Mouse (Mus musculus) cerebellum, postnatal 10 days (tissue): Measurements from ENCODE around the gene Fgf9.

Source experiments
- DNase-seq, 2 experiments: peaks; one replicate each; pipeline ENCODE4 v3.0.0; 2021; ENCODE audit warnings: mixed read lengths in 2 of 2

Gene Fgf9

DNA sequence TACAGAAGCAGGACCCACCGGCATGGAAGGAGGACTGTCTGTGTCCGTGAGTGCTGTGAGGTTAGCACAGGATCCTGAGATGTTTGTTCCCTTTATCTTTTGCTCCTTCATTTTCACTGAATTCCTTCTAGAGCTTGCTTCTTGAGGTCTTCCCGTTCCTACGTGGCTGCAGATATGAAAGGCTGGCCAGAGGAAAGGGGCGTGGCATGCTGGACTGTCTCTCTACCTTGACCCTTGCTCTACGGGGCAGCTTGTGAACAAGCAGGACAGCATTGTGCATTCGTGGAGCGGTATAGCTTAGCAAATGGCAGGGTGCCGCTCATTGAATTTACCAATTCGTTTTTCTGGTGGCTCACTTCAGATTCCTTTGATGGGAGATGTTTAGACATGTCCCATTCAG, 21.0 kb downstream of the Fgf9 start:
- no peak for DNase-seq

DNA sequence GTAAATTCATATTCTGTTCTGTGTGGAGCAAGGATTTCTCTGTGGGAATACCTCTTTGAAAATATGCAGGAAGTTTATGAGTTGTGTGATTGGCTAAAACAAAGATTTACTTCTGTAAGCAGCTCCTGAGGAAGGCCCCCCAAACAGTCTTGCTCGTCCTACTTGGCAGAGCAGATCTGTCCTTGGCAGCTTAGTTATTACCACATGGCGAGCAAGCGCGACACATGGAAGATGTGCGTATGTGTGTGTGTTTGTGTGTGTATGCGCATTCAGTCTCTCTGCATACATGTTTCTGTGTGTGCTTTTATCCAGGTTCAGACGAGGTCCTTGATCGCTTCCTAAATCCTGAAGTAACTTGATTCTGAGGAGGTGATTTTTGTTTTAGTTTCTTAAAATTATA, 29.3 kb downstream of the Fgf9 start:
- peak; percentile 81 to 89 for DNase-seq

DNA sequence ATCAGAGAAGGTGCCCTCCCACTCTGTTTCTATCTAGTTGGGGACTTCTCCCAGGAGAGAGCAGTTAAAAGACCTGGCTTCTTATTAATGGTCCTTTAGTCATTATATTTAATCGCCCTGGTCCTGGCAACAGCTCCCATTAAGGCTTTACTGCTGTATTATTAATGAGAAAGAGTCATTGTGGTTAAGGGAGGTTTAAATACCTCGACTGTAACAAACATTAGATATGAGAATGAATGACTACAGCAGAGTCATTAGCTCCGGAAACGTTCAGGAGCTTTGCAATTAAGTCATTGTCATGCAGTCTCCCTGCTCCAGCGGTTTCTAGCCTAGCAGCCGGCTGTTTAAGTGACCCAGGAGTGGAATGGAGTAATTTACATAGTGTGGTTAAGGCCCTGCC, 31.0 kb downstream of the Fgf9 start:
- DNase-seq = no peak

DNA sequence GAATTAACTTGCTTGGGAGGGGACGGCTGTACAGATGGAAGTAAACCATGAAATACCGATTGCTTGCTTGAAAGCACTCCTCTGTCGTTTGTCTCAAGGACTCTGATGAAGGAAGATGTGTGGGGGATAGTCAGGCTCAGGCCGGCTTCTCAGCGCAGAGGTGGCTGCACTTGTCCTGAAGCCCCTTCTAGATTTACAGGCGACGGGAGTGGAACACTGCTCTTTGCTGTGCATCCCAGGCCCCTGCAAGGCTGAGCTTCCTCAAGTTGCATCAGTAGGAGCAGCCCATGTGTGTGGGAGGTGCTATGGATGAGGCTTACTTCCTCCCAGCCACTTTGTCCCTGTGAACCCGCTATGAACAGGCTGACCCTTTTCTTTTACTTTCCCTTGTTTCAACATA, 33.9 kb downstream of the Fgf9 start:
- DNase-seq = no peak

DNA sequence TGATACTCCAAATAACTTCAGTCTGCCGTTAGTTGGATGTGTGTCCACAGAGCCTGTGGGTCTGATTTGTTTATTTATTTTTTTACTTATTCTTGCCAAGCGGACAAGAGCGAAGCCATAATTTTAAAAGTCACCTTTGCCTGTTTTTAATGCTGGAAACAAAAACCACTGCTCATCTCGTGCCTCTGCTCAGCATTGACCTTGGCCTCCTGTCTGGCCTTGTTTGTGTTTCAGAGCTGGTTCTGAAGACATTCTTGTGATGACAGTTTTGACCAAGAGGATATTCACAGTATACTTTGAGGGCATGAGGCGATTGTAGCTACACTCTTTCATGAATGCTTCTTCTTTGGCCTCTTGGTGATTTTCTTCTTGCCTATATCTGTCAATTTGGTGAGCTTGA, 35.2 kb downstream of the Fgf9 start:
- DNase-seq = no peak

DNA sequence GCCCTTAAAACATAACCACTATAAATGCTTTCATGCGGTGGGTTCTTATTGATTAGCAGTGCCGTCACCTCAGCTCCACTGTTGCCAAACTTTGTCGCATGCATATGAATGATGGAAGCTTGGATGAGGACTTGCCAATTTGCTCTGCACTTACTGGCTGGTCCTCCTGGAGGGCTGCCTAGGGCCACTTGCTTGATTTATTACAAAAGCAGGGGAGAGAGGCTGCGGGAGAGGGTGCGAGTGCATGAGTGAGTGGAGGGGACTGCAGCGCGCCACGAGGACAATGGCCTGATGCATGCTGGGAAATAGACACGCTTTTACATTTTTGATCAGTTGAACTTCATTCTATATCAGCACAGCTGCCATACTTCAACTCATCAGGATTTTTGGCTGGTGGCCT, 39.3 kb downstream of the Fgf9 start:
- DNase-seq = peak; percentile 73 to 81

DNA sequence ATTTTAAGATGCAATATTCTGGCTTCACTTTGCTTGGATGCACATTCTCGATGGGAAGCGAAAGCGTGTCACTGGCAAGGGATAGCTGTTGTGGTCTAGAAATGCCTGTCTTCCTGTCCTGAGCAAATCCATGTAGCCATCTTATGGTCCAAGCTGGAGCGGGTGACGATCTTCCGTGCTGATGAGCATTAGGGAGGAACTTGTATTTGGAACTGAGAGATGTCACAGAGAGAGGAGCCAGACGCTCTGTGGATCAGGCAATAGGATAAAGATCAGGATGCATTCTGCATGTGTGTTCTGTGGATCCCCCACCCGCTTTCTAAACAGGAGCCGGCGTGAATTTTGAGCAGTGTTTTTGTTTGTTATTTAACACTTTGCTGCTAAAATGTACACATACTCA, 41.2 kb downstream of the Fgf9 start:
- DNase-seq = peak; percentile 71 to 78

DNA sequence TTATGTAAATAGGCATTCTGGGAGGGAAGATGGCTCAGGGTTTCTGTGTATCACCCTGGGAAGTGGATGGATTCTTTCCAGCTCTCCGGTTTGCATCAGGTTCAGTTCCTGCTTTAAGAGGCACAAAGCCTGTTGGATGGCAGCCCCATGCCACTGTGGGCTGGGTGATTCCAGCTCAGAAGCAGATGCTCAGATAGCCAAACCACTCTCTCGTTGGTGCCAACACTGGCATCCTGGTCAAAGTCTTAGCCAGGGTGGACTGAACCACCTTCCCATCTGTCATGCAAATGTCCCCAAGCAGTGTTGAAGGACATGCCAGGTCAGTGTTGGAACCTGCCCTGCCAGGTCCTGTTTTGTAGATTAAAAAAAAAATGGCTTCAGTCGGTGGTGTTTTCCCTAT, 42.0 kb downstream of the Fgf9 start:
- peak; percentile 94 to 96 for DNase-seq

DNA sequence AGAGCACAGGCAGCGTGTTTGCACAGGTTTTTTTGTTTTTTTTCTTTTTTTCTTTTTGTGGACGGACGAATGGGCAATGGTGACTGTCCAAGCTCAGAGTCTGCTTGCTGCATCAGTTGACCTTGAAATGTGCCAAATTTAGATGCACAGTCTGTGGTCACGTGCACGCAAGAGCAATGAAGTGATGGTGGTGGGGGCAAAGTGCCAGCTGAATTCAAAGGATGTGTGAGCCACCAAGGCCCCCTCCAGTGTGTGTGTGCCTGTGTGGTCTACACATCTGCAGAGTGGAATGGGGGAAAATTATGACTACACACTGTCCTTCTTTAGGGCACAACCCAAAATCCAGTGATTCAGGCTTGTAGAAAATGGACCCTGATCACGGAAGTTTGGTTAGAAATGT, 42.8 kb downstream of the Fgf9 start:
- DNase-seq = peak; percentile 91 to 93

DNA sequence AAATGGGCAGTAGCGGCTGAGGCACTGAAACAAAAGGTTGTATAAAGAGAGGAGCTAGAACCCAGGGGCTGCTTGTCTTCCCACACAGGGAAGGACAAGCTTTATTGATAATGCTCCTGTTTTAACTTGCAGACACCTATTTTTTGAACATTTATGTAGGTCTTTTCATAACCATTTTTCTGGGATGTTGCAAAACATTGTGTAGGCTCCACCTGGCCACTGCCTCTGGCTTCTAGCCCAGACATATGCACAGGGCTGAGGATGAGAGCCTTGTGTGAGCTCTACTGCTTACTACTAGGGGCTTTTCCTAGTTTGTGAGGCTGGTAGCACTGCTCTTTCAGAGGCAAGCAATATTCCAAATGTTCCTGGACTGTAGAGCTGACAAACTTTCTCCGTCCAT, 43.8 kb downstream of the Fgf9 start:
- DNase-seq = peak; percentile 55 to 57

DNA sequence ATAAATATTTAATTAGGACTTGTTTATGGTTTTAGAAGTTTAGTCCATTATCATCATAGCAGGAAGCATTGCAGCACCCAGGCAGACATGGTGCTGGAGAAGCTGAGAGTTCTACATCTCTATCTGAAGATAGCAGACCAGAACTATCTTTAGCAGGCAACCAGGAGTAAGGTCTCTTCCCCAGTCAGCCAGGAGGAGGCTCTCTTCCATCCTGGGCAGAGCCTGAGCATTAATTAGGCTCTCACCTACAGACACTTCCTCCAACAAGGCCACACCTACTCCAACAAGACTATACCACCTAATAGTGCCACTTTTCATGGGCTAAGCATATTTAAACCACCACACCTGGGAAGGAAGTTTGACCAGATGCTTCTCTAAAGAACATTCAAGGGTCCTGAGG, 54.3 kb downstream of the Fgf9 start:
- DNase-seq = no peak

DNA sequence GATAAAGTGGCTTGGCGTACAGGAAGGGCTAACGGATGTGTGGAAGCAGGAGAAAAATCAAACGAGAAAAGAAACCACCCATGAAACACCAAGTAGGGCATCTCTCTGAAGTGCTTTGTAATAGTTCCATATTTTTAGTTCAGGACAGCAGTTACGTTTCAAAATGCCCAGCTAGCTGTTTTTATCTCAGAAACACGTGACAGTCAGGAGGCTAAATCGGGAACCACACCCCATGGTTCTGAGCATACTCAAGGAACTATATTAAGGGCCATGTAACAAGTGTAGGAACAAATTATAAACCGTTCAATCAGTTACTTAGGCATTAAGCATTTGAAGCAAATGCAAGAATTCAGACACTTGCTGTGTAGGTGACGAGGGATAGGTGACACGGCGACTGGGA, 56.2 kb downstream of the Fgf9 start:
- DNase-seq = no peak

DNA sequence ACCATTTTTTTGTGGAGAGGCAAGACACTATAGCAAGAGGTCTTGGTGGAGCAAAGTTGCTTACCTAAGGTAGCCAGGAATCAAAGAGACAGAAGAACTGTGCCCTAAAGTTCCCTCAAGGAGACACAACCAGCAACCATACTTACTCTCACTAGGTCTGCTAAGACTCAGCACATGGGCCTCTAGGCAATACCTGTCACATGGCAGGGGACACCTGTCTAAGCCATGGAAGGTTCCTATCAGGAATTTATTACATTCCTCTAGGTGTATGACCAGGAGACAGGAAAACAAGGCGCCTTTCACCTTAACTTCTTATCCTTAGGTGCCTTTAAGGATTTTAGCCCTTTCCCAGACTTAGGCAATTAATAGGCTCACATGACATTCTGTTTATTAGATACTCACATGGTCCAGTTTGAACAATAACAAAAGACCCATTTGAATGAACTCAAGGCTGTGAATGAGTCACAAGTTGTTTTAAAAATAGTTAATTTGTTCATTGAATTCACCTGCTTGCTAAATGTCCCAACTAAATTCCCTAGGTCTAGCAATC, 69.2 kb downstream of the Fgf9 start:
- no peak for DNase-seq

DNA sequence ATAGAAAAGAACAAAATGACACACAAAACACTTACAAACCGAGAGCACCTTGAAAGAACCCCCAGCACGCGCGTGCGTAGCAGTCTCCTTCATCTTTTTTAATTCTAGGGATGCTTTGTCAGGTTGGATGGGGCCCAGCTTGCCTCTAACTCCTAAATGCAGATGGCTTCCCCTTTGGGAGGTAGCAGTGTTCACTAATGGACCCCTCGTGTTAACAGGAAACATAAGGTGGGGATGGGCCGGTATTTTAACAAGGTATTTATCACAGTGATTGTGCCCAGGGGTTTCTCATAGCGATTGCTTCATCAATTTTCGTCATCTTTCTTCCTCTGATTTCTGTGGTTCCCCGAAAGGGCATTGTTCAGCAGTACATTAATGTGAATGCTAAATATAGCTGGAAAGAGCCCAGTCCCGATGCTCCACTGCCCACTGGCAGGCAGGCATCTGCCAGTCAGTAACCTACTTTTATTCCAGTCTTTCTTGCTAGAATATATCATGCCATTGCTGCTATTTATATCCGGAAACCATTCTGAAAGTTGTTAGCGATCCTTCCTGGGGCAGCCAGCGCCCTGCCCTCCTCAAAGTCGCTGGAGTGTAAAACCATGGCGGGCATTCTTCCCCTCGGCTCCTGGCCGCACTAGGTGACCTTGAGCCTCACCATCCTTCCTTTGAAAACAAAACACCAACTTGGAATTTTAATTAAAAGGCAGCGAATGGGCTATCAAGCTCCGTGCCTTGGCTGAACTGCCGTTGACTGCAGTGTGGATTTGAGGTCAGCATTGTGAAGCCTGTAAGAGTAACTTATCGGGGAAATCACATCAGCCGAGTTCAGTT, 79.5 kb downstream of the Fgf9 start:
- peak; percentile 20 to 42 for DNase-seq

DNA sequence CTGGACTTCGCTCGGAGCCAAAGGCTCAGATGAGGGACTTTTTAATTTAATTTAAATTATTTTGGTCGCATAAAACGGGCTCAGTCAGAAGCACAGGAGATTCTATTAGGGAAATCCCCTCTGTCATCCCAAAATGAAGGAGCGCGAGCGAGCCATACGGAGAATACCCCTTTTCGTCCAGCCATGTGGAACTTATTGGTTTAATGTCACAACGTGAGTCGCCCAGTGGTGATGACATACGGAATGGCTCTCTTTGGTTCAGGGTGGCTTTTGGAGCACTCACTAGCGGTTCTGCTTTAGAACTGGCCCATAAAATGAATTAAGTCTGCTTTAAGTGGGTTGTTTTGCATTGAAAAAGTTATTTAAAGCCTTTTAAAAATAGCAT, 80.1 kb downstream of the Fgf9 start:
- peak; percentile 38 to 45 for DNase-seq

DNA sequence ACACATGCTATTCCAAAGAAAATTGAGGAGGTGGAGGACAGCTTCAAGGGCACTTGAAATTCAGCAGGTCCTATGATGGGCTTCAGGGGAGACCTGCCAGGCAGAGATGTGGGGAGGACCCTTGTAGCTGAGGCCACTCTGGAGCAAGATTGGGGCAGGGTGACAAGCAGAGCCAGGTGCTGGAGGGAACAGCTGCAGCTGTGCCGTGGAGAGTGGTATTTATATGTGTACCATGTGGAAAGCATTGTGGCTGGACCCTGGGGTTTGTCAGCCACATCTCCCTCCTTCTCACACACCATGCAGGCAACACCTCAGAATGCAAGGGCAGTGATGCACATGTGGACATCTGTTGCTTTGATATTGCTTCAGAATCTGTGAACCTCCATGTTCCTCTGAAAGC, 81.8 kb downstream of the Fgf9 start:
- no peak for DNase-seq

DNA sequence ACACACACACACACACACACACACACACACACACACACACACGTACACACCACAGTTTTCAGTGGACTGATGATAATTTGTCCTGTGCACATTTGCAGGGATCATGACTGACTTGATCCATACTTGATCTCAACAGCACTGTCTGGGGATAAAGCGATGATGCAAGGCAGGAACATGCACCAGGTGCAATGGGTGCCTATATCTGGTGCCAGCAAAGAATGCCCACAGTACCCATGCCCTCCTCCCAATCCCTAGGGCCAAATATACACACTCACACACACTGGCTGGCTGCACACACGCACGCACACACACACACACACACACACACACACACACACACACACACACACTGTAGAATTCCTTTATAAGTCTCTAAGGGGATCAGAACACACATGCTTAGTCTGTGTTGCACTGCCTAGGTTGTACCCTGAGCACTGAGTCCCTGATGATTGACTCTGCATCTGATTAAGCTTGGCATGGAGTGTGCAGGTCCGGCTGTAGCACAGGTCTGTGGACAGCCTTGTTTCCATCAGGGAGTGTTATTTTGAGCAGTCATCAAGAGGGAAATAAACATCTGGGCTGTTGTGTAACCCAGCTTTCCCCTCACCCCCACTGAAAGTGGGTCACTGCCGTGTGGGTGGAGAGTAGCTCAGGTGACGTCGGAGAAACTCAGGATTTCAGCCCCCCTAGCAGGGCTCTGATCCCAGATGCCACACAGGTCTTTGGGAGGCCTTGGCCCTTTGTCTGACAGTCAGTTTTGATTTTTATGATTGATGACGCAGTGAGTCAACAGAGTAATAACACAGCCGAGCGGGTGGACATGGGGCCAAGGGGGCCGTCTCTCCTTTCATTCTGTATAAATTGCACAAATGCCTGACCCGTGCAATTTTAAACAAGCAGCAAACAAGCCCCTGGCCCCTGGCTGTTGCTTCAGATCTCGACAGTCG, 83.4 kb downstream of the Fgf9 start:
- no peak for DNase-seq

DNA sequence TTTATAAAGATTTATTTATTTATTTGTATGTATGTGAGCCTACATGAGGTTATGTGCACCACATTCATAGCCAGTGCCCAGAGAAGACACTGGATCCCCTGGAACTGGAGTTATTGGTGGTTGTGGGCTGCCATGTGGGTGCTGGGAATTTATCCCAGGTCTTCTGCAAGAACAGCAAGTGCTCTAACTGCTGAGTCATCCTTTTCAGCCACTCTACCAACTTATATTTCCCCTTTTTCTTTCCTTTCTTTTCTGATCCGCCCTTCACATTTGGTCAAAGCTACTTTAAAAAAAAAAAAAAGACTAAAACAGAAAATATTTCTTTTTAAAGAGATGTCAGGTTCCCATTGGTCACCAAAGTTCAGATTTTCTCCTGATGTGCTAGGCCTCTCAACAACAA, 90.3 kb downstream of the Fgf9 start:
- no peak for DNase-seq
